Mouse (Mus musculus) myocyte (in vitro differentiated cells): Measurements from ENCODE around the gene Gm10401. TPM values are rescaled to one million over a fixed set of nuclear protein-coding genes. Genes with fewer than 3 reads are reported as not detected.

Experiments
- H3K27me3 ChIP-seq: one replicate; pipeline ENCODE4 v1.6.1; 2011; ENCODE audit not compliant: control insufficient read depth, insufficient read depth, insufficient read length
- H3K36me3 ChIP-seq: one replicate; pipeline ENCODE4 v1.6.1; 2011; ENCODE audit not compliant: control insufficient read depth, insufficient read depth
- H3K4me2 ChIP-seq: one replicate; pipeline ENCODE4 v1.6.1; 2011; ENCODE audit warnings: low read depth, control low read depth
- H3K4me3 ChIP-seq: one replicate; pipeline ENCODE4 v1.5.1; 2011; ENCODE audit warnings: mild to moderate bottlenecking, control low read depth, moderate library complexity
- H3K79me2 ChIP-seq: one replicate; pipeline ENCODE4 v1.6.1; 2011; ENCODE audit not compliant: control insufficient read depth, insufficient read depth
- H3ac ChIP-seq: one replicate; pipeline ENCODE4 v1.6.1; 2011; ENCODE audit not compliant: control insufficient read depth, insufficient read length
- CEBPB ChIP-seq: IDR thresholded peaks from 2 replicates; pipeline ENCODE4 v1.6.1; 2011; ENCODE audit warnings: mild to moderate bottlenecking, moderate library complexity; ENCODE audit not compliant: poor library complexity, insufficient read depth, severe bottlenecking
- E2F4 ChIP-seq: IDR thresholded peaks from one replicate; pipeline ENCODE4 v1.6.1; 2011; ENCODE audit warnings: mild to moderate bottlenecking, control low read depth, moderate library complexity; ENCODE audit not compliant: insufficient read depth
- MAX ChIP-seq: IDR thresholded peaks from one replicate; pipeline ENCODE4 v1.6.1; 2011; ENCODE audit warnings: low read depth, mild to moderate bottlenecking, control low read depth
- MYOD1 ChIP-seq, 3 experiments: IDR thresholded peaks; one replicate each; pipeline ENCODE4 v1.6.1; 2011; ENCODE audit warnings: control low read depth in 2 of 3, low read depth in 2 of 3, mild to moderate bottlenecking in 2 of 3, moderate library complexity in 1 of 3; ENCODE audit not compliant: insufficient read length in 2 of 3, control insufficient read depth in 1 of 3
- MYOG ChIP-seq, 3 experiments: IDR thresholded peaks; one replicate each; pipeline ENCODE4 v1.6.1; 2011; ENCODE audit warnings: control low read depth in 2 of 3, low read depth in 2 of 3, mild to moderate bottlenecking in 2 of 3; ENCODE audit not compliant: insufficient read length in 2 of 3, control insufficient read depth in 1 of 3, insufficient read depth in 1 of 3
- POLR2A ChIP-seq: IDR thresholded peaks from one replicate; pipeline ENCODE4 v1.6.1; 2011; ENCODE audit warnings: low read depth, mild to moderate bottlenecking, control low read depth, moderate library complexity; ENCODE audit not compliant: insufficient read length
- POLR2AphosphoS2 ChIP-seq: IDR thresholded peaks from one replicate; pipeline ENCODE4 v1.6.1; 2011; ENCODE audit warnings: low read depth, control low read depth; ENCODE audit not compliant: insufficient read length
- REST ChIP-seq: IDR thresholded peaks from one replicate; pipeline ENCODE4 v1.6.1; 2011; ENCODE audit warnings: mild to moderate bottlenecking, control low read depth, moderate library complexity; ENCODE audit not compliant: insufficient read depth, insufficient read length
- SRF ChIP-seq: IDR thresholded peaks from one replicate; pipeline ENCODE4 v1.6.1; 2011; ENCODE audit warnings: low read depth; ENCODE audit not compliant: control insufficient read depth, insufficient read length
- TCF12 ChIP-seq: IDR thresholded peaks from one replicate; pipeline ENCODE4 v1.6.1; 2011; ENCODE audit warnings: mild to moderate bottlenecking, control low read depth; ENCODE audit not compliant: poor library complexity, insufficient read depth, severe bottlenecking
- TCF3 ChIP-seq: IDR thresholded peaks from one replicate; pipeline ENCODE4 v1.6.1; 2011; ENCODE audit warnings: low read depth, control low read depth; ENCODE audit not compliant: insufficient read length
- USF1 ChIP-seq: IDR thresholded peaks from one replicate; pipeline ENCODE4 v1.6.1; 2011; ENCODE audit warnings: low read depth, mild to moderate bottlenecking, control low read depth, moderate library complexity
- polyA plus RNA-seq: library from polyadenylated mRNA; unstranded; fragments of >200 nt; fragmentation: generic; extraction: Trizol; gene quantifications from one replicate; pipeline ENCODE4 v1.2.1, GENCODE M21; 2012; ENCODE audit warnings: missing spikeins

Gm10401 gene
- polyA plus RNA-seq, 1 experiment, result 4.4 TPM

- Histone ChIP-seq H3K4me2 (no peak overlapping the region), H3K4me3 (no peak overlapping the region), H3ac (no peak overlapping the region), H3K79me2 (no peaks in the 10 kb centered on the region), H3K36me3 (peaks cover 17% of the 10 kb centered on the region), H3K27me3 (no peaks in the 10 kb centered on the region)
- no peak for TF ChIP-seq CEBPB
- TF ChIP-seq E2F4, result no peak
- no peak for TF ChIP-seq MYOD1 (IDR thresholded peaks at IDR 0.05; ENCODE audit: control insufficient read depth in 1 of 3, insufficient read length in 2 of 3, low read depth in 2 of 3)
- TF ChIP-seq POLR2AphosphoS2, result no peak
- no peak for TF ChIP-seq MYOG (IDR thresholded peaks at IDR 0.05; ENCODE audit: control insufficient read depth in 1 of 3, insufficient read depth in 1 of 3, insufficient read length in 2 of 3, low read depth in 2 of 3)
Observed at GRCm38 (mm10) chr5:115127421-115128179, 29.5 kb upstream of the Gm10401 start.

- H3K27me3 ChIP-seq, result no peaks in the 10 kb centered on the region
- peaks cover 21% of the 10 kb centered on the region for H3K36me3 ChIP-seq
- no peak overlapping the region for H3K4me3 ChIP-seq
- TF ChIP-seq POLR2A, result no peak
- no peak for TF ChIP-seq TCF3
- TF ChIP-seq REST, result no peak
- TF ChIP-seq CEBPB, result no peak
- TF ChIP-seq USF1, result no peak
- TF ChIP-seq MAX, result no peak
- no peak for TF ChIP-seq TCF12
- no peak for TF ChIP-seq MYOD1 (IDR thresholded peaks at IDR 0.05; ENCODE audit: control insufficient read depth in 1 of 3, insufficient read length in 2 of 3, low read depth in 2 of 3)
- no peak for TF ChIP-seq POLR2AphosphoS2
- no peak for TF ChIP-seq E2F4
- TF ChIP-seq MYOG (IDR thresholded peaks at IDR 0.05; ENCODE audit: control insufficient read depth in 1 of 3, insufficient read depth in 1 of 3, insufficient read length in 2 of 3, low read depth in 2 of 3), result no peak
- TF ChIP-seq SRF, result no peak
- no peak overlapping the region for H3ac ChIP-seq
- no peaks in the 10 kb centered on the region for H3K79me2 ChIP-seq
- no peak overlapping the region for H3K4me2 ChIP-seq
Observed at GRCm38 (mm10) chr5:115126578-115127312, 28.6 kb upstream of the Gm10401 start.

GRCm38 (mm10) chr5:115125211-115125871 lies 27.2 kb upstream of the Gm10401 start:
- Histone ChIP-seq H3ac (no peak overlapping the region), H3K4me2 (no peak overlapping the region)
- TF ChIP-seq CEBPB (no peak), MYOD1 (IDR thresholded peaks at IDR 0.05; ENCODE audit: control insufficient read depth in 1 of 3, insufficient read length in 2 of 3, low read depth in 2 of 3) (peak in 1 of 3 experiments; percentile 38), E2F4 (no peak), MYOG (IDR thresholded peaks at IDR 0.05; ENCODE audit: control insufficient read depth in 1 of 3, insufficient read depth in 1 of 3, insufficient read length in 2 of 3, low read depth in 2 of 3) (no peak), SRF (no peak), TCF3 (no peak), POLR2A (no peak), MAX (no peak)

GRCm38 (mm10) chr5:115124690-115125089 lies 26.6 kb upstream of the Gm10401 start:
- Histone ChIP-seq H3K36me3 (peaks cover 21% of the 10 kb centered on the region), H3ac (no peak overlapping the region), H3K4me3 (no peak overlapping the region), H3K4me2 (no peak overlapping the region), H3K27me3 (no peaks in the 10 kb centered on the region), H3K79me2 (no peaks in the 10 kb centered on the region)
- TF ChIP-seq MYOD1 (IDR thresholded peaks at IDR 0.05; ENCODE audit: control insufficient read depth in 1 of 3, insufficient read length in 2 of 3, low read depth in 2 of 3) (no peak), MAX (no peak), MYOG (IDR thresholded peaks at IDR 0.05; ENCODE audit: control insufficient read depth in 1 of 3, insufficient read depth in 1 of 3, insufficient read length in 2 of 3, low read depth in 2 of 3) (no peak), TCF12 (no peak), SRF (no peak), E2F4 (no peak), TCF3 (no peak), POLR2A (no peak), REST (no peak), POLR2AphosphoS2 (no peak), CEBPB (no peak), USF1 (no peak)

More at GRCm38 (mm10) chr5:115125211-115125871, 27.2 kb upstream of the Gm10401 start:
- peaks cover 21% of the 10 kb centered on the region for H3K36me3 ChIP-seq
- no peaks in the 10 kb centered on the region for H3K79me2 ChIP-seq
- no peak overlapping the region for H3K4me3 ChIP-seq
- H3K27me3 ChIP-seq, result no peaks in the 10 kb centered on the region
